ENCODE assay signal across 9 mouse cellular contexts in genomic region chr14:33322661-33323088, GRCm38 (mm10).
DNase-seq lines count a peak whose midpoint lies in the region; ATAC-seq and TF ChIP-seq lines count a peak whose summit lies in the region.
"Had no signal": no experiment of that assay in that cellular context is flagged by ENCODE, and none has a peak within 500 bp of the region (broad histone marks: within the 10 kb centered on the region; RNA-seq: fewer than 3 reads in every experiment).

No protein-coding gene starts in this region.

- in situ Hi-C loops in Patski (cut with MboI; ENCODE audit: low pct_unique_long_range_greater_than_20kb): no loop called here

- POLR2A ChIA-PET in Patski (lab: Charles Lee): no interaction called here

- H3K4me3 ChIP-seq in hindbrain, embryonic 10.5 days: peak overlapping the region; percentile 19; the same call in 1 of the 2 replicates
- no peak overlapping the region for H3K4me3 ChIP-seq in hindbrain, embryonic 16.5 days (ENCODE audit: low read length)
- H3K4me3 ChIP-seq: midbrain, embryonic 12.5 days had no signal

- no peak overlapping the region for H3K9ac ChIP-seq in hindbrain, embryonic 16.5 days (ENCODE audit: low read depth, low read length)
- H3K9ac ChIP-seq: midbrain, embryonic 12.5 days had no signal

- no peaks in the 10 kb centered on the region for H3K9me3 ChIP-seq in hindbrain, embryonic 10.5 days
- H3K9me3 ChIP-seq in hindbrain, embryonic 16.5 days (ENCODE audit: control insufficient read depth, low read length): no peaks in the 10 kb centered on the region
- H3K9me3 ChIP-seq: midbrain, embryonic 12.5 days had no signal

- H3K27ac ChIP-seq in hindbrain, embryonic 10.5 days: no peak overlapping the region
- H3K27ac ChIP-seq in hindbrain, embryonic 16.5 days (ENCODE audit: low read depth, low read length): no peak overlapping the region
- H3K27ac ChIP-seq: midbrain, embryonic 12.5 days had no signal

- H3K36me3 ChIP-seq in hindbrain, embryonic 10.5 days: no peaks in the 10 kb centered on the region
- no peaks in the 10 kb centered on the region for H3K36me3 ChIP-seq in hindbrain, embryonic 16.5 days (ENCODE audit: control insufficient read depth, insufficient read depth, low read length)
- H3K36me3 ChIP-seq: midbrain, embryonic 12.5 days had no signal

- H3K27me3 ChIP-seq in hindbrain, embryonic 10.5 days (ENCODE audit: insufficient read depth, poor library complexity, severe bottlenecking): peaks cover 47% of the 10 kb centered on the region
- H3K27me3 ChIP-seq in hindbrain, embryonic 16.5 days (replicated peaks; ENCODE audit: control insufficient read depth, insufficient read depth, low read length): peaks cover 9% of the 10 kb centered on the region; the same call in 1 of the 2 replicates
- H3K27me3 ChIP-seq in Patski: no peaks in the 10 kb centered on the region

- peak; percentile 76 for DNase-seq in hindbrain, embryonic 10.5 days (ENCODE audit: low spot score)
- DNase-seq in Patski (ENCODE audit: low read depth, low spot score): peak; percentile 62
- DNase-seq in cerebellum, adult 9-11 months: peak; percentile 50
- DNase-seq in gastrocnemius, postnatal 25 days: peak; percentile 39
- peak; percentile 40 for DNase-seq in large intestine, adult 2 months (ENCODE audit: low read depth, low spot score)
- DNase-seq in lung, postnatal 10 days: peak; percentile 86
- peak; percentile 43 to 75 for DNase-seq in spleen, postnatal 10 days (ENCODE audit: low spot score in 2 of 2)

- ATAC-seq in hindbrain, embryonic 16.5 days: no peak
- ATAC-seq in Patski: no peak

- no peak overlapping the region for H3K4me2 ChIP-seq in hindbrain, embryonic 16.5 days (ENCODE audit: low read length)
- H3K4me2 ChIP-seq: midbrain, embryonic 12.5 days had no signal

- no peak for TF ChIP-seq CTCF in Patski (IDR thresholded peaks at IDR 0.05)

- 27% methylated on average over 7 of the region's 7 CpGs for WGBS in hindbrain, embryonic 10.5 days
- 26% methylated on average over 7 of the region's 7 CpGs for WGBS in hindbrain, embryonic 16.5 days
- WGBS in large intestine, adult 2 months: 16% methylated on average over 7 of the region's 7 CpGs

- CTCF ChIA-PET in Patski (lab: Charles Lee): interaction anchor here (0.8 to 1.6 kb wide), 7 partner anchors 11 to 47 kb away, joined by 3 to 6 read pairs (median 3); no protein-coding TSS in a partner anchor

- H3K4me1 ChIP-seq in hindbrain, embryonic 10.5 days (replicated peaks): peaks cover 37% of the 10 kb centered on the region
- peaks cover 13% of the 10 kb centered on the region for H3K4me1 ChIP-seq in hindbrain, embryonic 16.5 days (ENCODE audit: control insufficient read depth, insufficient read depth, low read depth, low read length)
